Mouse (Mus musculus) embryonic fibroblast, embryonic 13.5 days (primary cell): ENCODE measurements around the gene Helz.

Source experiments
- CTCF ChIP-seq: IDR thresholded peaks from 2 replicates; pipeline ENCODE4 v1.5.1; 2011; ENCODE audit warnings: mild to moderate bottlenecking, control low read depth, low read length, moderate library complexity, borderline replicate concordance; ENCODE audit not compliant: insufficient read depth
- POLR2A ChIP-seq: IDR thresholded peaks from 2 replicates; pipeline ENCODE4 v1.6.1; 2011; ENCODE audit warnings: low read depth, mild to moderate bottlenecking, control low read depth, low read length, moderate library complexity

DNA sequence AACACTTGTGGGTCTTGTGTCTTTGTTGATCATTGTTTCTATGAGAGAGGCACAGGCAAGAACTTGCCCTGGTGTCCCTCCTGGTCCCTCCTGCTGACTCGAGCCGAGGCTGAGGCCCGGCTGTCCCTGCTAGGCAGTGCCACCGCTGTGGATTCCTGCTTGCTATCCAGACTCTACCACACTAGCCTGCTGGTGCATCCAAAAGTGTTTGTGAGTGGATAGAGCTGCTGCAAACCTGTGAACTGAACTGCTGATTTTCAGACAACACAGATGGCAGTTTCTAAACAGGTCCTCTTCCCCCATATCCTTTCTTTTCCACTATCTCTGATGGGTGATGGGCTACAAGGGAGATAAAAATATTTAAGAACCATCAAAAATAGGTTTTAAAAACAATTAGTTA lies 107.8 kb downstream of the Helz start:
- TF ChIP-seq CTCF (no peak), POLR2A (no peak)
